Mouse (Mus musculus) cerebellum, adult 8-10 months (tissue): ENCODE data around the gene Isoc2b.
"Not testable (repeated sequence)": the region's sequence is repeated elsewhere in the genome, so short reads cannot be mapped to it uniquely, and the experiment has no call there.

Experiments used
- DNase-seq: peaks from one replicate; pipeline ENCODE4 v3.0.0; 2022

The Isoc2b gene

GRCm38 (mm10) chr7:4830476-4830875 is 39.6 kb downstream of the Isoc2b start:
- DNase-seq = no peak

- no peak for DNase-seq
Measured at GRCm38 (mm10) chr7:4825365-4825764, 44.7 kb downstream of the Isoc2b start.

GRCm38 (mm10) chr7:4822162-4822907 is 47.7 kb downstream of the Isoc2b start:
- no peak for DNase-seq

GRCm38 (mm10) chr7:4821690-4822089 is 48.4 kb downstream of the Isoc2b start:
- no peak for DNase-seq

- DNase-seq = not testable (repeated sequence)
Measured at GRCm38 (mm10) chr7:4820925-4821324, 49.1 kb downstream of the Isoc2b start.

GRCm38 (mm10) chr7:4816559-4816958 is 53.5 kb downstream of the Isoc2b start:
- no peak for DNase-seq

- DNase-seq = no peak
Measured at GRCm38 (mm10) chr7:4813105-4813791, 56.8 kb downstream of the Isoc2b start.

- DNase-seq = peak; percentile 98
Measured at GRCm38 (mm10) chr7:4812303-4813104, 57.6 kb downstream of the Isoc2b start, which contains the start of gene Ube2s. Gene Ube2s, minus strand, starts transcription at chr7:4812590.

GRCm38 (mm10) chr7:4811842-4812302 is 58.2 kb downstream of the Isoc2b start:
- DNase-seq = no peak

- not testable (repeated sequence) for DNase-seq
Measured at GRCm38 (mm10) chr7:4811131-4811530, 58.9 kb downstream of the Isoc2b start.

- no peak for DNase-seq
Measured at GRCm38 (mm10) chr7:4806716-4807115, 63.3 kb downstream of the Isoc2b start.

- no peak for DNase-seq
Measured at GRCm38 (mm10) chr7:4802247-4802646, 67.8 kb downstream of the Isoc2b start.

GRCm38 (mm10) chr7:4795767-4796433 is 74.2 kb downstream of the Isoc2b start:
- peak; percentile 41 for DNase-seq
